Mouse (Mus musculus) induced T-regulatory cell, adult 2 months (primary cell): ENCODE measurements around the gene Fkbp11.

ENCODE experiments used
- DNase-seq: peaks from one replicate; pipeline ENCODE4 v3.0.0-alpha.2; 2012; ENCODE audit warnings: low read depth

The Fkbp11 gene

GRCm38 (mm10) chr15:98740219-98740618 is 12.2 kb upstream of the Fkbp11 start:
- DNase-seq: no peak

DNA sequence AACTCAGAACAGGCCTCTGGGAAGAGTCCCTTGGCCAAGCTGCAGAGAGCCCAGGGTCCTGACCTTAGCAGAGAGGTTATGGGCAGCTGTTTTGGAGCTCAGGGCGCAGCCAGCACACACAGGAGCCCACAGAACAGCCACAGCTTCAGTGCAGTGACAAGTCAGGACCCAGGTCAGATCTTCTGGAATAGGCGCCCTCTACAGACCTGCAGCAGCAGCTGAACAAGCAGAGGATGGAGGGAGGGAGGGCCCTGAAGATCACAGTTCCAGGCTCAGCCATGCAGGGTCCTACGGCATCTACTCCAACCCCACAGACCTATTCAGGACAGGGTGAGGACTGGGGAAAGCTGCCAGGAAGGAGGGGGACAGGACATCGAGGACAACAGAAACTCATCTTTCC is 10.8 kb upstream of the Fkbp11 start:
- DNase-seq: no peak

DNA sequence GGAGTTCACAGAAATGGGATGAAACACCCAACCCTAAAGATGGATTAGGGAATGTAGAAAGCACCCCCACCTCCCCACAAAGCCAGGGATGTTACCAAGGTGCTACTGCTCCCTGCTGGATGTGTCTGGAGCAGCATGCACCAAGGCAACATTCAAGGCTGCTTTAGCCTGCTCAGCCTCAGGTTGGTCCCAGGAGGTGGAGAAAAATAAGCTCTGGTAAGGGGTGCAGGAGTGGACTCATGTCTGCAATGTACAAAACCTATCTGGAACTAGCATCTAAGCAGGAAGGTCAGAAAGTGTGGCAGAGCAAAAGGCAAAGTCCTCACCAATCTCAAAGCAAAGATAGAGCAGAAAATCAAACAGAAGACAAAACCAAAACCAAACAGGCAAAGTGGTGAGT is 9.9 kb upstream of the Fkbp11 start:
- DNase-seq: peak; percentile 50

DNA sequence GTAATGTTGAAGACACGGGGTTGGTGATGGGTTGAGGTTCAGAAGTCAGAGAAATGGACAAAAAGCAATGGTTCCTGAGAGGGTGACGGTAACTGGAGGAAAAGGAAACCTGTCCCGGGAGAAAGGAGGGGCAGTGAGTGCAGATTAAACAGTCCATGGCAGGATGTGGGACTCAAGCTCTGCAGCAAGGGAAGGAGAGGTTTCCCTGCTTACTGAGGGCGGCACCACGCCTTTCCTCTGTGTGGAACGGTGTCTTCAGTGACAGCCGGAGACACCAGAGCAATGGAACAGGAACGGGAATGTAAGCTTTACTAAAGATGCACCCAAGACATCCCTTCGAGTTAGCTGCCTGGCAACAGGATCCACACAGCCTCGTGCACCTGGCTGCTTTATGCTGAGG is 8.5 kb upstream of the Fkbp11 start:
- no peak for DNase-seq

- no peak for DNase-seq
Observed at GRCm38 (mm10) chr15:98733976-98734566, 6.1 kb upstream of the Fkbp11 start.

GRCm38 (mm10) chr15:98733370-98733769 is 5.4 kb upstream of the Fkbp11 start:
- DNase-seq: no peak

- DNase-seq: no peak
Observed at GRCm38 (mm10) chr15:98732006-98732531, 4.1 kb upstream of the Fkbp11 start.

GRCm38 (mm10) chr15:98730790-98731189 is 2.8 kb upstream of the Fkbp11 start:
- DNase-seq: no peak

DNA sequence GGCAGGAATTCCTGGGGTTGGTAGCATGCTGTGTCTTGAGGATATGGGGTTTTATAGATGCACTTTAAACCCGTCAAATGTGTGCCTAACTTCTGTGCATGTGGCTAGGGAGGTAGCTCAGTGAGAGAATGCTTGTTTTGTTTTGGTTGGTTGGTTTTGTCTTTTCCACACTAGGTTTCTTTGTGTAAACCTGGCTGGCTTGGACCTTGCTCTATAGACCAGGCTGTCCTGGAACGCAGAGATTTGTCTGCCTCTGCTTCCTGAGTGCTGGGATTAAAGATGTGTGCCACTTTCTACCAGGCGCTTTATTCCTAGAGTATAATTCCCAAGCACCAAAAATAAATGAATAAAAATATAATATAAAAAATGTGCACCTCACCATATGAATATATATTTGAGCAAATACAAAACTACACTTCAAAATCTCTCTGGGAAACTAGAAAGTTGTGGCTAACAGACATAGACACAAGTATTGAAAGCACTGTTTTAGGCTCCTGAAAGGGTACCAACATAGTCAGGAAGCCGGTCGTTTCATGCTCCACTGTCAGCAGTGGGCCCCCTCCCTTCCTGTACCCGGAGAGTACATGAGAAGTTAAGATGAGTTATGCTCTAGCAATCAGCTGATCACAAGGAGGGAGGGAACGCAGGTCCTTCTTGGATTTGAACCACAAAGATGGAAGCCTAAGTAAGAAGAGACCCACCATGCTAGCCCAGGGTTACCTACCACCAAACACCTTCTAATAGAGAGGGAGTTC is 2.0 kb upstream of the Fkbp11 start:
- no peak for DNase-seq

- DNase-seq: no peak
Observed at GRCm38 (mm10) chr15:98728366-98728765, 368 bp upstream of the Fkbp11 start.

DNA sequence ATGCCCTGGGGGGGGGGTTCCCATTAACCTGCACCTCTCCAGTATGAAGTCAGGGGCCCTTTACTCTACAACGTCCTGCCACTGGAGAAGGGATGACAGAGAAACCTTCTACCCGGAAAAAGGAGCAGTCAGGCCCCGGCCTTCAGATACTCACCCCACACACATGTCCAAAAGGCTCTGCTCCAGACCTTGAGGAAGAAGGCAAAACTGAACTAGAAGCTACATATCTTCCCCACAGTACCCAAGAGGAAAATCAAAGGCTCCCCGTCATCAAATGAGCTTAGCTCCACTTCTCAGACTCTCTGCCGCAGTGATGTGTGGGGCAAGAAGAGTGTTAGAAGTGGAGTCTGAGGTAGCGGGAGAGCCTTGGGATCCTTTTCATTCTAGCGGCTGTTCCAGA is 1.3 kb downstream of the Fkbp11 start:
- no peak for DNase-seq

- DNase-seq: no peak
Observed at GRCm38 (mm10) chr15:98726079-98726478, 1.9 kb downstream of the Fkbp11 start.

DNA sequence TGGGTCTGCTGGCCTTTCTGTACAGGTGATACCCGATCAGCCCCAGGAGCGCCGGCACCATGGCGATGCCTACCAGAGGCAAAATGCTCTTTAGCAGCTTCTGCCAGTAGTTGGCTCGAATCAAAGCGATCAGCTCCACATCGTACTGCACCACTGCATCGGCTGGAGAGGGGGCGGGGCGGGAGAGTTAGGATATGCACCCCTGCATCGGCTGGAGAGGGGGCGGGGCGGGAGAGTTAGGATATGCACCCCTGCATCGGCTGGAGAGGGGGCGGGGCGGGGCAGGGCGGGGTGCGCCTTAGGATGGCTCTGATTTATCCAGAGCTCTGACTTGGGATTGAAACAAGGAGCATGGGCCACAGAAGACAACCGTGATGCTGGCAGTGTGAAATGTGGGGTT is 3.6 kb downstream of the Fkbp11 start:
- DNase-seq: no peak

- DNase-seq: peak; percentile 60
Observed at GRCm38 (mm10) chr15:98722854-98723253, 5.1 kb downstream of the Fkbp11 start.

DNA sequence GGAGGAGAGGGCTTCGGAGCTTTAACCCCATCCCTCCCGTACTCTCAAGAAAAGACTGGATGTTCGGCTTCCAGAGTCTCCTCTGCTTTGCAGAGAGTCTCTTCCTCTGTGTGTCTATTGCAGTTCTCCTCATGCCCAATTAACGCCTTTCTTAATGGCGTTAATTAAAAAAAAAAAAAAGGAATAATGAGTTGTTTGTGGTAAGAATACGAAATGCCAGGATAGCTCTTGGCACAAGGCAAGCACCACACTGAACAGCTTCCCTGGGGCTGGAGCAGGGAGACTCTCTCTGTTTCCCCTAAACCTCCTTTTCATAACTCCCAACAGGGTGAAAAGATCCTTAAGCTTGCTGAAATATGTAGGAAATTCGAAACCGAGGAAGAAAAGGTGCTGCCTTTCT is 5.8 kb downstream of the Fkbp11 start:
- no peak for DNase-seq

GRCm38 (mm10) chr15:98717301-98717700 is 10.7 kb downstream of the Fkbp11 start:
- DNase-seq: no peak

DNA sequence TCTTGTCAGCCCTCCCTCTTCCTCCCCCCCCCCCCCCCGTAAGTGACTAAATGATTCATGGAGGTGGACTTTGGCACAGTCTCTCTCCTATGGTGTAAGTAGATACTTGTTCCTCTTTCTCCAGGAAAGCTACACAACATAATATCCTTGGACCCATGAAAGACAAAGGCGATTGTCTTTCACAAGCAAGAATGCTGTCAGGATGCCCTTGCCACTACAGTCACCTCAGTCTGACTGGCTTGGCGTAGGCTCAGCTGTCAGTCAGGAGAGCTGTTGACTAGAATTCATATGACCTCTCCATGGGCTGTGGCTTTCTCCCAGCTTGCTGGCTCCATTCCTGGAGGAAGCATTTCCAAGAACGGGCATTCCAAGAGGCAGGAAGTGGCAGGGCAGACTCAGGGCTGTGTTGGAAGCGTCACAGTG is 13.8 kb downstream of the Fkbp11 start:
- DNase-seq: no peak

GRCm38 (mm10) chr15:98710442-98710841 is 17.6 kb downstream of the Fkbp11 start:
- DNase-seq: peak; percentile 87

- DNase-seq: peak; percentile 87
Observed at GRCm38 (mm10) chr15:98707766-98708372, 20.1 kb downstream of the Fkbp11 start, which contains the start of gene Ccdc65. TSS of gene Ccdc65 (plus strand) at chr15:98708207.

DNA sequence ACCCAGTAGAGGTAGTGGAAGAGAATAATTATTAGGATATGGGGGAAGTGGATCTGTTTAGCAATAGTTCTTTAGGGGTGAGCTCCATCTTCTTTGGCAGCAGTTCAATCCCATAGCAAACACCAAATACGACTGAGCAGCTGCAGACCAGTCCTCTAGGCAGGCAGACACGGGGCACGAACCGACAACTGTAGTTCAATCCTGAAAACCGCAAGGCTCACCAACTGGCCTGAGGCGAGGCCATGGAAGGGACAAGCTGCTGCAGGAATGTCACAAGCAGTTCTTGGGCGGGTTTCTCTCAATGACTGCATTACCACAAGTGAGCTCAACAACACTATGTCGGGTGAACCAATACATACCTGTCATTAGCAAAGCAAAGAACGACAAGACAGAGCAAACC is 23.7 kb downstream of the Fkbp11 start:
- DNase-seq: no peak

DNA sequence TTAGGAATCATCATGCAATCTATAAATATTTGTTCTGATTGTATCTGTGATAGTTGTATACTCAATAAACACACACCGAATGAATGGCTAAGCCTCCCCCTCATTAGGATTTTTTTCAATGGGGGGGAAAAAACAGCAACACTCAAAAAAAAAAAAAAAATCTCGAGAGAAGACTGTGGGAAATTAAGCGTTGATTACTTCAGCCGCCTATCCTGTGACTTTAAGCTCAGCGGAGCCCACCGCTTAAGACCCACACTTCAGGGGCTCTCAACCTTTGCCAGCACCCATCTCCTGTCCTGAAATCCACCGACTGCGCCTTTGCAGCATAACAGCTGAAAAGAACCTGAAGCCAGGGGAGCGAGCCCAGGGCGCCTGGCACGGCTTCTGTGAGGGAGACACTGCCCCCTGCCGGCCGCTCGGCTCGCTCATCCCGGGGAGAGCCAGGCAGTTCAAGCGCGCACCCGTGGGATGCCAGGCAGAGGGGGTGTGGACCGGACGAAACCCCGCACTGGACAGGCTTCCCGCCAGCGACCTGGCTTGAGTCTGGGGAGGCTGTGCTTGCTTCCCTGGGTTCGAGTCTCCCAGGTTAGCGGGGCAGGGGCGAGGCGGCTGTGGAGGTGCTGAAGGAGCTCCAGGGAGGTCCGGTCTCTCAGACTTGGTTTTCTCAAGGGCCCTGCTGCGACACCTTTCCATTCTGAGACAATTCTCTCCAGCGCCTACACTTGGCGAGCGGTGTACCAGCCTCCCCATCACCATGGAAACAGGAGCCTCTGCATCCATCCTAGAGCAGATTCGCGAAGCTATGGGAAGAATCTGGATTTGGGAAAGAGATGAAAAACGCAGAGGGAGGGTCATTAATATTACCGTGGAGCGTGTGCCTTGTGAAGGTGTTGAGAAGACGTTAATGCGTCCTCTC is 28.6 kb downstream of the Fkbp11 start:
- DNase-seq: peak; percentile 87

GRCm38 (mm10) chr15:98696216-98696615 is 31.8 kb downstream of the Fkbp11 start:
- no peak for DNase-seq
